Mouse (Mus musculus): Measurements from ENCODE around the gene Npas2. TPM values are rescaled to one million over a fixed set of nuclear protein-coding genes. Genes with fewer than 3 reads are reported as not detected.

Npas2 gene
- polyA plus RNA-seq, 1 experiment from 2014 or later, result 0.92 TPM

DNA sequence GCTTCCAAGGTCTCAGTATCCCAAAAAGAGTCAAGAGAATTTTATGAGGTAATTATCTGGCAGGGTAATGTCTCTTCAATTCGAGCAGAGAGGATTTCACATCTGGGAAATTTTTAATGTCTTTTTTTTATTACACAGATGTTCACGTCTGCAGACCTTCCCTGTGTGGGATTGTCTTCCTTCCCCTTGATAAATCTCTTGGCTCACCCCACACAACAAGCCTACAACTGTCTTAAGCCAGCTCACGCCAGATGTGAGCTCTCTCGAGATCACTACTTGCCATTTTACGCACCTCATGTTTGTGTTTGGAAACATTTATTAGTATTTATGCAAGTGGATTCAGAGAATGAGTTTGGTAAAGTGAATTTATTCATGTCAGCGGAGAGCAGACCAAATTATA lies 128.4 kb downstream of the Npas2 start:
- ATAC-seq (replicated peaks; ENCODE audit: low FRiP score), result no peak
- WGBS, result 46% methylated on average over 6 of the region's 6 CpGs
- H3K27me3 ChIP-seq, result no peaks in the 10 kb centered on the region
- H3K4me1 ChIP-seq, result 0 out of 2 replicates have a peak, but pooled peaks cover 6% of the 10 kb centered on the region
- no peaks in the 10 kb centered on the region for H3K9me3 ChIP-seq (replicated peaks)
- H3K9ac ChIP-seq, result no peak overlapping the region
- H3K36me3 ChIP-seq, result no peaks in the 10 kb centered on the region
- no peak overlapping the region for H3K4me2 ChIP-seq
- H3K27ac ChIP-seq, result no peak overlapping the region
- no peak overlapping the region for H3K4me3 ChIP-seq (replicated peaks)

DNA sequence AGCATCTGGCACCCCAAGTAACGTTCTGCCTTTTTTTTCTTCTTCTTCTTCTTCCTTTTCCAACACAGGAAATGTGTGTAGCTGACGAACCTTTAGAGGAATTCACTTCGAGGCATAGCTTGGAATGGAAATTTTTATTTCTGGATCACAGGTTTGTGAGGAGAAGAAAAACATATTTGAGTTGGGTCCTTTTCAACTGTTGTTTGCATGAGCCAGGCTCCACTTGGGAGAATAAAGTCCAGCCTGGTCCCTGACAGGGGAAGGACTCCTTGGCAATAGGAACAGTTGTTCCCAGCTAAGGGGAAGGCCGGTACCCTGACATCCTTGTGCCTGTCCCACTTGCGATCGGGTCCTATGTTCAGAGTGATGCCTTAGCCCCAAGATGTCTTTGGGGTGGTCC lies 131.7 kb downstream of the Npas2 start:
- H3K4me2 ChIP-seq, result no peak overlapping the region
- WGBS, result 88% methylated on average over 6 of the region's 6 CpGs
- H3K27me3 ChIP-seq, result no peaks in the 10 kb centered on the region
- H3K9me3 ChIP-seq (replicated peaks), result no peaks in the 10 kb centered on the region
- H3K4me1 ChIP-seq, result no peaks in the 10 kb centered on the region
- no peak overlapping the region for H3K27ac ChIP-seq
- no peak overlapping the region for H3K4me3 ChIP-seq (replicated peaks)
- no peak for ATAC-seq (replicated peaks; ENCODE audit: low FRiP score)
- H3K36me3 ChIP-seq, result no peaks in the 10 kb centered on the region
- H3K9ac ChIP-seq, result no peak overlapping the region

DNA sequence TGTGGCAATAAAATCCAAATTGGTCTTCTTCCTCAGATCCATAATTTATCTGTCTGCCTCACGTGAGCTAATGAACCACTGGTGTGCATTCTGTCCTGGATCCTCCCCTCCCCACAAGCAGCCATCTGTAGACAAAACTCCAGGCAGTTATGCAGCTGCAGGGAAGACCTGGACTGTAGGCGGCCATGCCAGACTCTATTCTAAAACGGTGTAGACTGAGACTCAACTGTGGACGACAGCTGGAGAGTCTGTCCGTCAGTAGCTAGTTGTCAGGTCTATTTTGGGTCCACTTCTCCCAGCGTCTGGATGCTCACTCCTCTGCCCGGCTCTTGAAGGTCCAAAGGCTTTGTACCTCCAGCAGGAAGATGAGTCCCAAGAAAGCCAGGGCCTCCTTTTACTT lies 134.0 kb downstream of the Npas2 start:
- WGBS, result 65% methylated on average over 7 of the region's 7 CpGs
- Histone ChIP-seq H3K27me3 (no peaks in the 10 kb centered on the region), H3K9ac (no peak overlapping the region), H3K9me3 (replicated peaks) (no peaks in the 10 kb centered on the region), H3K4me3 (replicated peaks) (no peak overlapping the region), H3K4me1 (no peaks in the 10 kb centered on the region), H3K27ac (no peak overlapping the region), H3K4me2 (no peak overlapping the region), H3K36me3 (no peaks in the 10 kb centered on the region)
- no peak for ATAC-seq (replicated peaks; ENCODE audit: low FRiP score)

DNA sequence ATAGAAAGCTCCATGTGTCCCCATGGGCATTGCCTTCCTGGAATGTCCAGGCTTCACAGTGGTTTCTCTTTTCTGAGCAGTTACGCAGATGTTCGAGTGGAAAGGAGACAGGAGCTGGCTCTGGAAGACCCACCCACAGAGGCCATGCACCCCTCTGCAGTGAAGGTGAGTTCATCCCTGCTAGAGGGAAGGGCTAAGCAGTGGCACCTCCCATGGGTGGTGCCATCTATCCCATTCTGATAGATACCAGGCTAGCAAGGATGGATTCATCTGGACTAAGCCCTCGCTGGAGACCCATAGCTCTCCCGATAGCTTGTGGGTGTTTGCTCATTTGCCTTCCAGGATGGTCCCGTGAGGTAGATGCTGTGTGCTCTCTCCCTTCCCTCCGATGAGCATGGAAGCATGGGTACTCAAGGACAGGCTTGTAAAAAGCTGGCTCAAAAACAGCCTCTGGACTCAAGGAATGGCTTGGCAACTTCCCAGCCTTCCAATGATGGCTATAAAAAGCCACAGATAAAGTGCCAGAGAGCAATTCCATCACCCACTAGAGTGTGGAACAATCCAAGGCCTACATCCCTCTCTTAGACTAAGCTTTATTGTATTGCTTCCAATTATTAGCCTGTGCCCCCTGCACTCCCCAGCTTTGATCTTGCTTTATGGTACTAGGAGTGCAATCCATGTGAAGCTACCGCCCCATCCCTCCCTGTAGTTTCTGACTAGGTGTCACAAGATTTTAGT lies 137.5 kb downstream of the Npas2 start:
- WGBS, result 54% methylated on average over 7 of the region's 7 CpGs
- H3K4me1 ChIP-seq, result no peaks in the 10 kb centered on the region
- H3K36me3 ChIP-seq, result no peaks in the 10 kb centered on the region
- no peak for ATAC-seq (replicated peaks; ENCODE audit: low FRiP score)
- H3K27ac ChIP-seq, result no peak overlapping the region
- no peaks in the 10 kb centered on the region for H3K9me3 ChIP-seq (replicated peaks)
- no peak overlapping the region for H3K4me2 ChIP-seq
- H3K4me3 ChIP-seq (replicated peaks), result no peak overlapping the region
- H3K27me3 ChIP-seq, result peaks cover 4% of the 10 kb centered on the region; the same call in 1 of the 2 replicates
- no peak overlapping the region for H3K9ac ChIP-seq

DNA sequence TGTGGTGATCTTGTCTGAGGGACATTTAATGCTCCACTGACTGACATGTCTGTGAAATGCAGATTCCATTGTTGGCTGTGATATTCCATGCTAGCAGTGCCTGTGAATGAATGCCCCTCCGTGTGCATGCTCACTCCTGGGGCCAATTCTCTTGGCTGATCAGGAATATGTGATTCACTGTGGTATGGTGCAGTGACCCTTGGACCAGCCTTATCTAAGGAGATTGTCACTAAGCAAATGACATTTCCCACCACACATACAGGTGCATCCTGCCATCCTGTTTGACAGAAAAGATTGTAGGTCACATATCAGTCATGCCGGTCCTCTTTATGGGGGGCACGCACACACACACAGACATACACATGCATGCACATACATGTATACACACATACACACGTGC lies 138.9 kb downstream of the Npas2 start:
- H3K36me3 ChIP-seq, result no peaks in the 10 kb centered on the region
- no peak overlapping the region for H3K27ac ChIP-seq
- no peak overlapping the region for H3K4me3 ChIP-seq (replicated peaks)
- WGBS, result 81% methylated on average over 4 of the region's 4 CpGs
- H3K9me3 ChIP-seq (replicated peaks), result no peaks in the 10 kb centered on the region
- no peak overlapping the region for H3K9ac ChIP-seq
- no peak overlapping the region for H3K4me2 ChIP-seq
- ATAC-seq (replicated peaks; ENCODE audit: low FRiP score), result no peak
- H3K27me3 ChIP-seq, result peaks cover 7% of the 10 kb centered on the region; the same call in 1 of the 2 replicates
- no peaks in the 10 kb centered on the region for H3K4me1 ChIP-seq

DNA sequence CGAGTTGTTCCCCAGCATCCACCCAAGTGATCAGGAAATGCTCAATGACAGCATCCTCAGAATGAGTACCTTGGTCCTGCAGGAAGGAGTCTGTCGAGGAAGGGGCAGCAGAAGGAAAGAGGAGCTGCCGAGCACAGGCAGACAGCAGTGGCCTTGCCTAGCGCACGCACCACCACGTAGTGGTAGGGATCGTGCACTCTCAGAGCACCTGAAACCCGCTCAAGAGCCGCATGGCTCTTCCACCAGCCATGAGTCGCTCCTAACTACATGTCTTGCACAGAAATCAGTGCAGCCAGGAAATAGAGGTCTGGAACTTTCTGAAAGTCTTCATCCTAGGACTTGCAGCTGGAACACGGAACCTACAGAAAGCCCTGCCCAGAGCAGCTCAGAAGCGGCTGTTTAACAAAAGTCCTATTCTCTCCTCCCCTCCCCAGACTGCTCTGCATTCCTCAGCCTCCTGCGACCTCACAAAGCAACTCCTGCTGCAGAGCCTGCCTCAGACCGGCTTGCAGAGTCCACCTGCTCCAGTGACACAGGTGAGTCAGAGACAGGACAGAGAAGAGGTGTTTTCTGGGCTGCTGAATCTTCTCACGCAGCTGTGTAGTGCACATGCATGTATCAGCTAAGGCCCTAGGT lies 142.1 kb downstream of the Npas2 start:
- Histone ChIP-seq H3K4me3 (replicated peaks) (no peak overlapping the region), H3K27me3 (peaks cover 10% of the 10 kb centered on the region; the same call in 1 of the 2 replicates), H3K9me3 (replicated peaks) (no peaks in the 10 kb centered on the region), H3K36me3 (no peaks in the 10 kb centered on the region), H3K27ac (no peak overlapping the region), H3K4me1 (0 out of 2 replicates have a peak, but pooled peaks cover 3% of the 10 kb centered on the region), H3K9ac (no peak overlapping the region), H3K4me2 (no peak overlapping the region)
- no peak for ATAC-seq (replicated peaks; ENCODE audit: low FRiP score)
- WGBS, result 22% methylated on average over 15 of the region's 15 CpGs

DNA sequence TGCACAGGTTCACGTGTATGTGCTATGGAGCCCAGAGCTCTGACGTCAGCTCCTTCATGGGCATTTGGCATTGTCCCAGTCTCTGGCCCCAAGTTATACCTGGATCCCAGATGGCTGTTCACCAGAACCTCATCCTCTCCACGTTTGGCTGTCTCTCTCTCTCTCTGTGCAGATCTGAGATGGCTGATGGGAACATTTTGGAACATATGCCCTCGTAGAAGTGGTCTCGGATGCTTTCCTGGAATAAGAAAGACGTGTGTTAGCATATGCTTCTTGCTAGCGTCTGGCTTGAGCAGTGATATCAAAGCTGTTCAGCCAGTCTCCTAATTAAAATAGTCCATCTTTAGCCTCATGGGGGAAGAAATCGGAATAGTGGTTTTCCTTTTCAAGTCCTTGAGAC lies 143.3 kb downstream of the Npas2 start:
- Histone ChIP-seq H3K4me1 (0 out of 2 replicates have a peak, but pooled peaks cover 3% of the 10 kb centered on the region), H3K27ac (no peak overlapping the region), H3K36me3 (no peaks in the 10 kb centered on the region), H3K9me3 (replicated peaks) (no peaks in the 10 kb centered on the region), H3K27me3 (peaks cover 10% of the 10 kb centered on the region; the same call in 1 of the 2 replicates), H3K9ac (no peak overlapping the region), H3K4me3 (replicated peaks) (no peak overlapping the region), H3K4me2 (no peak overlapping the region)
- 82% methylated on average over 8 of the region's 8 CpGs for WGBS
- no peak for ATAC-seq (replicated peaks; ENCODE audit: low FRiP score)

DNA sequence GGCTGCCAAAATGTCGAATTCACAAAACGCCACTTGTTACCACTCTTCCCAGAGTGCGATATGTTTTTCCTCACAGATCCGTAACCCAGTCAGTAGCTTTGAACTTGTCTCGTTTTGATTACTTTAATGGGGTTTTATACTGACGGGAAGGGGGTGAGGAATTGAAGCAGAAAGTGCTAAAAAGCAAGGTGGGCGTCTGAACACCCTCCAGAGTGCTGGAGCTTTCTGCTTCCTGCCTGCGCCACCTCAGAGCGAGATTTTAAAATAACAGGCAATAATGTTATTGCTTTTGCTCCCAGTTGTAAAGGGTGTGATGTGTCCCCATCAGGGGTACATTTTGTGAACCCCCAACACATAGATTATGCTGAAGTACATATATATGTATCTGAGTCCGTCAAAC lies 145.3 kb downstream of the Npas2 start:
- 61% methylated on average over 10 of the region's 10 CpGs for WGBS
- Histone ChIP-seq H3K9me3 (replicated peaks) (no peaks in the 10 kb centered on the region), H3K36me3 (no peaks in the 10 kb centered on the region), H3K27me3 (peaks cover 10% of the 10 kb centered on the region; the same call in 1 of the 2 replicates), H3K4me2 (no peak overlapping the region), H3K9ac (no peak overlapping the region), H3K4me1 (0 out of 2 replicates have a peak, but pooled peaks cover 3% of the 10 kb centered on the region), H3K27ac (no peak overlapping the region), H3K4me3 (replicated peaks) (no peak overlapping the region)
- ATAC-seq (replicated peaks; ENCODE audit: low FRiP score), result no peak

DNA sequence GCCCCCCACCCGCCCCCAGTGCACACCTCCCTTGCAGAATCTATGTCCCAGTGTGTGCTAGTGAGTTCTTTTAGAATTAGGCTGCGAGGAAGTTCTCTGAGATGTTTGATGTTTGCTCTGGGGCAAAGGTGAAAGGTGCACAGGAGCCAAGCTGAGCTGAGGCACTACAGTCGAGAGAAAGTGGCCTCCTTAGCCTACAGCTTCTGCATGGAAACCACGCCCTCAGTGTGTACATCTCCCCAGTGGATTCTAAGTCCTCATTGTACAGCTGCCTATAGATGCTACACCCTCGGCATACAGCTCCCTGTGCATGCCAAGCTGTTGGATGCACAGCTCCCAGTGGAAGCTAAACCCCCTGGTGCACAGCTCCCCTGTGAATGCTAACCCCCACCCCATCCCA lies 145.9 kb downstream of the Npas2 start:
- no peak overlapping the region for H3K4me2 ChIP-seq
- H3K27me3 ChIP-seq, result peaks cover 10% of the 10 kb centered on the region; the same call in 1 of the 2 replicates
- no peak overlapping the region for H3K4me3 ChIP-seq (replicated peaks)
- H3K9me3 ChIP-seq (replicated peaks), result no peaks in the 10 kb centered on the region
- ATAC-seq (replicated peaks; ENCODE audit: low FRiP score), result no peak
- H3K4me1 ChIP-seq, result 0 out of 2 replicates have a peak, but pooled peaks cover 3% of the 10 kb centered on the region
- H3K9ac ChIP-seq, result no peak overlapping the region
- no peak overlapping the region for H3K27ac ChIP-seq
- 45% methylated on average over 5 of the region's 5 CpGs for WGBS
- no peaks in the 10 kb centered on the region for H3K36me3 ChIP-seq

DNA sequence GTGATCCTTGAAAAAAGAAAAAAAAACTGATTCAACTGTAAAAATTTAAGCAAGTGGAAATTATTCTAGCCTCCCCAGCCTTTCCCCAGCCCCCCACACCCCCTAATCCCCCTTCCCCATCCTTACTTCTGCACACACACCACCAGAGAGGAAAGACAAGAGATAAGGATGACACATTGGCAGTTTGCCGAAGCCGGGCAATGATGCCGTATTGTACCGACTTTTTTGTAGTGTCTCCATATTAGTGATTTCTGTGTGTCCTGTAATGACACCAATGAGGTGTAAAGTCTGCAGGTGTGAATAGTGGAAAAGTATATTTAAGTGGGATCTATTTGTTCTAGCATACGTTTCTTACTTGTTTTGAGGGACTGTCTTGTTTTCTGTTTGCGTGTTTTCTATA lies 146.6 kb downstream of the Npas2 start:
- Histone ChIP-seq H3K4me1 (0 out of 2 replicates have a peak, but pooled peaks cover 3% of the 10 kb centered on the region), H3K36me3 (no peaks in the 10 kb centered on the region), H3K4me2 (no peak overlapping the region), H3K9ac (no peak overlapping the region), H3K4me3 (replicated peaks) (no peak overlapping the region), H3K9me3 (replicated peaks) (no peaks in the 10 kb centered on the region), H3K27me3 (peaks cover 7% of the 10 kb centered on the region; the same call in 1 of the 2 replicates), H3K27ac (no peak overlapping the region)
- no peak for ATAC-seq (replicated peaks; ENCODE audit: low FRiP score)
- 86% methylated on average over 6 of the region's 6 CpGs for WGBS

DNA sequence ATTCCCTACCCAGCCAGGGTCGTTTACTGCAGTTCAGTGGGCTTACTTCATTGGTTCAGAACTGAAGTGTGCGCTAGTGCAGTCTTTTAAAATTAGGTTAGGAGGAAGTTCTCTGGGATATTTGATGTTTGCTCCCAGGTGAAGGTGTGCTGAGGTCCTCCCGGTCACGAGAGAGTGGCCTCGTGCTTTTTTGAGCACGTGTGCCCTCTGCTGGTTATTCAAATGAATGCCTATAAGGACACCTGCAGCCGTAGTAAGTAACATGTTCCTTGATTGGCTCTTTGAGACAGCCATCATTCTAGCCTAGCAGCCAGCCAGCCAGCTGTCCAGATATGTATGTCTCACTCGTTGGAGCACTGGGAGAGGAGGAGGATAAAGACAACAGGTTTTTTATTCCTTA lies 147.1 kb downstream of the Npas2 start:
- Histone ChIP-seq H3K27ac (no peak overlapping the region), H3K4me2 (no peak overlapping the region), H3K36me3 (no peaks in the 10 kb centered on the region), H3K9ac (no peak overlapping the region), H3K4me1 (0 out of 2 replicates have a peak, but pooled peaks cover 3% of the 10 kb centered on the region), H3K4me3 (replicated peaks) (no peak overlapping the region), H3K9me3 (replicated peaks) (no peaks in the 10 kb centered on the region), H3K27me3 (0 out of 2 replicates have a peak, but pooled peaks cover 7% of the 10 kb centered on the region)
- WGBS, result 19% methylated on average over 8 of the region's 8 CpGs
- no peak for ATAC-seq (replicated peaks; ENCODE audit: low FRiP score)

DNA sequence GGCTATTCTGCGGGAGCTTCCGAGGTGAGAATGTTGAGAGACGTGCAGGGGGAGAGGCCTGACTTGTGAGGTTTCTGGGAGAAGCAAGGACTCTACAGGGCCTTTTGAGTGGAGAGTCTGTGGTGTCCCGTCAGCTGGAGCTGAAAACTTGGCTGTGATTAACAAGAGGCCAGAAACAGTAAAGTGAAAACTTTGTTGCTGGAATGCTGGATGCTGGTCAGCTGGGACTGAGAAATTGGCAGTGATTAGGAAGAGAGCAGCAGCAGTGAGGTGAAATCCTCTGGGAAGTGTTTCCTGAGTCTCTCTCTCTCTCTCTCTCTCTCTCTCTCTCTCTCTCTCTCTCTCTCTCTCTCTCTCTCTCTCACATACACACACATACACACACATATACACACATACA lies 148.3 kb downstream of the Npas2 start:
- H3K4me2 ChIP-seq, result no peak overlapping the region
- 70% methylated on average over 4 of the region's 4 CpGs for WGBS
- no peak overlapping the region for H3K4me3 ChIP-seq (replicated peaks)
- H3K27ac ChIP-seq, result no peak overlapping the region
- H3K9ac ChIP-seq, result no peak overlapping the region
- no peak for ATAC-seq (replicated peaks; ENCODE audit: low FRiP score)
- H3K4me1 ChIP-seq, result 0 out of 2 replicates have a peak, but pooled peaks cover 3% of the 10 kb centered on the region
- no peaks in the 10 kb centered on the region for H3K36me3 ChIP-seq
- H3K27me3 ChIP-seq, result 0 out of 2 replicates have a peak, but pooled peaks cover 5% of the 10 kb centered on the region
- H3K9me3 ChIP-seq (replicated peaks), result no peaks in the 10 kb centered on the region

All from kidney, embryonic 15.5 days (tissue).